Mouse (Mus musculus) frontal cortex, postnatal 14 days (tissue): ENCODE measurements at regions not wholly inside any gene's neighbourhood (a gene's known extent, or its start where the extent isn't known, plus 50 kb on each side); places are given as distances from the start of the nearest gene placed in this dataset.

Experiments
- DNase-seq, 2 experiments: peaks; one replicate each; pipeline ENCODE4 v3.0.0; 2022; ENCODE audit warnings: low spot score in 2 of 2

GRCm38 (mm10) chr15:59836631-59837030 lies 179.8 kb downstream of the 4933412E24Rik start:
- no peak for DNase-seq

GRCm38 (mm10) chr15:59833232-59833631 lies 183.2 kb downstream of the 4933412E24Rik start:
- no peak for DNase-seq

DNA sequence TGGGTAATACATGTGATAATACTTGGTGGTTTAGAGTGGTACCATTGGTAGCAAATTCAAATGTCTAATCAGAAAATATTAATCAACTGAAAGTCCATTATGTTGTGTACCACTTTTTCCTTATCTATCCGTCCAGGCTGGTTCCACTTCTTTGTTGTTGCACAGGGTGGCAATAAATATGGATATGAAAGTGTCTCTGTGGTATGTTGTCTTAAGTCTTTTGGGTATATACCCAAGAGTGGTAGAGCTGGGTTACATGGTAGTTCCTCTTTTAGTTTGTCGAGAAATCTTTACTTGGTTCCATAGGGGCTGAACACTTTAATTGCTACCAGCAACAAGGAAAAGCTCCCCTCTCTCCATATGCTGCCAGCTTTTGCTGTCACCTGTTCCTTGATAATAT lies 184.9 kb downstream of the 4933412E24Rik start:
- DNase-seq, result no peak

DNA sequence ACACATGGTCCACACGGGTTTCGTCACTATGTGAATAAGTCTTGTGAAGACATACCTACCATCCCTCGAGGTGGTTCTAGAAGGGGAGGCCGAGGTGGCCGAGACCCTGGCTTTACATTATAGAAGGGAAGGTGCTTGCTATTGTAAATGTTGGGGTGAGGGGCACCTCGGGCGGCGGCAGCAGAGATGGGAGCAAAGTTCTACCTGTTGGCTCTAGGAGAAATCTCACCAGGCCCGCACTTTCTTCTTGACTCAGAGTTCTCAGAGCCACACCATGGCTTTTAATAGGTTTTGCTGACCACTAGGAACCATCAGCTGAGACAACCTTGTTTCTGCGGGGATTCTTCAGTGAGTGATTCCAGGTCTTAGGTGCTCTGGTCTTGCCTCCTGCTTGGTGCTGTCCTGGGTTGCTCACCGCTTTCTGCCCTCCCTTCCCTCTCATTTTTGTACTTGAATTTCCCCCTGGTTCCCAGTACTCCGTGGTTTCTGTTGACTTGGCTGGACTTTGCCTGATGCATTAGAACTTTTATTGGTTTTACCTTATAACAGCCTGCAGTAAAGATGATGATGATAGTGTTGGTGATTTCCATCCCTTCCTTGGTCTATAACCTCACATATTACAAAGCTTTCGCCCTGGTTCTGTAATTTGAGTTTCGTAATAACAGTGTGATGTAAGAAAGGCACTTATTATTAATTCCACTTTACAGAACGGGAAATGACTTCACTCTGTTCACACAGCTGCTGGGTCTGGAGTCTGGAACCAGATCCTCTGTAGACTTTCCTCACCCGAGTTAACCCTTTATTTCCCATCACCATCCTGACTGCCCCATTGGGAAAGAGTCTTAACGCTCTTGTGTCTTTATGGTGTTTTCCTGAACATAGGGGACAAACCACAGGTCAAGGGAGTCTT lies 185.6 kb downstream of the 4933412E24Rik start:
- no peak for DNase-seq

DNA sequence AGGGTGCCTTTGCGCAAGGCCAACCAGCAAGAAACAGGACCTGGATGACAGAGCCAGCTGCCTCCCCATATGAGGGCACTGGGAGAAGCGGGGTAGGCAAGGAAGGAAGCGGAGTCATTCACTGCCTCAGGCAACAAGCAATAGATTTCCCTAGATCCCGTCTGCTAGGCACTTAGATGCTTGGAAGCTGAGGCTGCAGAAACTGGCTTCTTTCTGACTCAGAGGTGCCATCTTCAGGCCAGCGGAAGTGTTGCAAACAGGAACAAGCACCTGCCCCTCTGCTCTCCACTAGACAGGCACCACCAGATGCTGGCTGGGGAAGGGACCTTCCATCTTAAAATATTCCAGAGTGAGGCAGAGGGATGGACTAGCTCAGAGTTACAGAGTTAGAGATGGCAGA lies 188.0 kb downstream of the 4933412E24Rik start:
- DNase-seq, result peak; percentile 71 to 78

- no peak for DNase-seq
Measured at GRCm38 (mm10) chr15:59826164-59826950, 190.1 kb downstream of the 4933412E24Rik start.

GRCm38 (mm10) chr15:59823921-59824320 lies 192.5 kb downstream of the 4933412E24Rik start:
- DNase-seq, result no peak

- DNase-seq, result no peak
Measured at GRCm38 (mm10) chr15:59822995-59823681, 193.3 kb downstream of the 4933412E24Rik start.

DNA sequence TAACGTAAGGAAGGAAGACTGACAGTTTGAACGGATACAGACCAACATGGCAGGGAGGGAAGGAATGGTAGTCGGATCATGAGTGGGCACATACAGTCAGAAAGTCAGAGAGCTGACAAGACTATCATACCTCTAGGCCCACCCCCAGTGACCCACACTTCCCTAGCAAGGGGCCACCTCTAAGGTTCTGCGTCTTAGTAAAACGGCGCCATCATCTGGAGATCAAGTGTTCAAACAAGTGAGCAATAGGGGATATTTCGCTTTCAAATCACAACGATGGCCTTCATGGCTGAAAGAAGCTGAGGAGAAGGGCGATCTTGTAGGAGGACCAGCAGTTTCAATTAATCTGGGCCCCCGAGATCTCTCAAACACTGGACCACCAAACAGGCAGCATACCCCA lies 196.1 kb downstream of the 4933412E24Rik start:
- DNase-seq, result no peak

GRCm38 (mm10) chr15:59816031-59816430 lies 200.4 kb downstream of the 4933412E24Rik start:
- DNase-seq, result no peak

GRCm38 (mm10) chr15:59811566-59811965 lies 204.8 kb downstream of the 4933412E24Rik start:
- no peak for DNase-seq

DNA sequence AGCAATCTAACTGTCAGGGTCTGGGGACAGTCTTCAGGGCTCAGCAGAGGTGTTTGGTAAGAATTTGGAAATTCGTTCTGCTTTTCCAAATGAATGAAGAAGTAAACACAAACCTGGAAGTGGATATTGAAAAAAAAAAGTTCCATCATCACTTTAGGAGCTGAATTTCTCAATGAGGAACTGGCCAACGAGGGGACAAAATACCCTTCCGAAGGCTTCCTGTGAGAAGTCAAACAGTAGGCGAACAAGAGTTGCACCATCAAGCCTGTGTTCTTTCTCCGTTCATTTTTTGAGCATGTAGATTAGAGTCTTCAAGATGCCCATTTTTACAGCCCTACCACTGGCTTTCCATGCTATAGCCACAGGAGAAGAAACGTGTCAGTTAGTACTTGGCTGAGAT lies 207.1 kb downstream of the 4933412E24Rik start:
- no peak for DNase-seq

DNA sequence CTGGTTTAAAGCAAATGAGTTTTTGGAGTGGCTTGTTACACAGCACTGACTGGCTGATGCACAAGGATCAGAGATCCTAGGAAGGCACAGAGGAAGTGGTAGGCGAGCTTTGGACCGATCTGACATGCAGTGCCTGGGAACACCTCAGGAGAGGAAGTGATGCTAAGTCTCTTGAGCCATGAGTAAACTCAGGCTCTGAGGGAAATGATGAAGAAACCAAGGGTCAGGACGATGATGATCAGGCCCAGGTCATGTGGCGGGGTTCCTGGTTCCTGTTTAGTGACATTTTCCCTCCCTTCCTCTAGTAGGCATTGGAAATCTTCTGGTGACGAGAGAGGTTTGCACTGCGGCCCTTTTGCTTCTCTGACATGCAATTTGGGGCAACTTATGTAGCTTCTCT lies 208.7 kb downstream of the 4933412E24Rik start:
- DNase-seq, result no peak

DNA sequence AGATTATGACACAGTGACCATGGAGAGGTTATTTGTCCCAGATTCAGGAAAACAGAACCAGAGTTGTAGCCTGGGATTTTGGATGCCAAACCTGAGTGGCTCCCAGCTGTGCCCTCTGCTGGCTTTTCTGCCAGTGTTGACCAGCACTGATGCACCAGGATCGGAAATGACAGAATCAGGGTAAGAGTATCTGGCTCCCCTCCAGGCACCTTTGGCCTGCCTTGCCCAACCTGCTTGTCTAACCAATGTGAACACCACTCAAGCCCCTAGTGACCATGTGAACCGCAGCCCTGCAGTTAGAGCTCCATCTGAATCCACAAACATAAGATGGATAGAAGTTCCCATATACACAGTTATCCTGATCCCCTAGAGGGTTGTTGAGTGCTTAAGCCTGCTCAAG lies 210.6 kb downstream of the 4933412E24Rik start:
- DNase-seq, result no peak

DNA sequence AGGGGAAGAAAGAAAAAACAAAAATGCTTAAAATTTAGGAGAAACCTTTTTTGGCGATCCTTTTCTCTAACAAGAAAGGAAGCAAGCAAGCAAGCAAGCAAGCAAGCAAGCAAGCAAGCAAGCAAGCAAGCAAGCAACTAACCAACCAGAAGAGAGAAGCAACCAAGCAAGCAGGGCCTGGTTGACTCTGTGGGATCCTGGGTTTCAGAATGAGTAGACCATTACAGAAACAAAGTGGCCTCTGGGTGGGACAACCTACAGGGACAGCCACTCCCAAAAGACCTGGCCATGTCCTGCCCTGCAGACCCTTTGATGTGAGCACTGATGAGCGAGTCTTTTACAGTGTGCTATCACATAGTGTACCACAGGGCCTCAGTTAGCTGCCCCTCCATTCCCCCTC lies 211.6 kb downstream of the 4933412E24Rik start:
- no peak for DNase-seq

DNA sequence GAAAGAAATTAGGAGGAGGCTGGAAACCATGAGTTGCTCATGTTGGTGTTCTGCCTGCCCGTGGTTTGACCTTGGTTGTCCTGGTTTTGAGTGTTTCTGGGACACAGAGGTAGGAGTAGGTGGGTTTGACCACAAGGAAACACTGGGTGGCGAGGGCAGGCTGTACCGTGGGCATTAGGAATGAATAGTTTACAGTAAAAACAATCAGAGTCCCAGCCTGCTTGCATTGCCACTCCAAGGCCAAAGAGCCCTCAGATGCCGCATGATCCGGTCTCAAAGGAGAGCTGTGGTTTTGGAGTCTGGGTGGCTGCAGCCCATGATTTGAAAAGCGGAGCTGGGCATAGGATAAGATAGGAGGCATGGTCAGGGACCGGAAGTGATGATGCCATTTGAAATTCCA lies 212.0 kb downstream of the 4933412E24Rik start:
- DNase-seq, result no peak

- DNase-seq, result no peak
Measured at GRCm38 (mm10) chr15:59802276-59802675, 214.1 kb downstream of the 4933412E24Rik start.

DNA sequence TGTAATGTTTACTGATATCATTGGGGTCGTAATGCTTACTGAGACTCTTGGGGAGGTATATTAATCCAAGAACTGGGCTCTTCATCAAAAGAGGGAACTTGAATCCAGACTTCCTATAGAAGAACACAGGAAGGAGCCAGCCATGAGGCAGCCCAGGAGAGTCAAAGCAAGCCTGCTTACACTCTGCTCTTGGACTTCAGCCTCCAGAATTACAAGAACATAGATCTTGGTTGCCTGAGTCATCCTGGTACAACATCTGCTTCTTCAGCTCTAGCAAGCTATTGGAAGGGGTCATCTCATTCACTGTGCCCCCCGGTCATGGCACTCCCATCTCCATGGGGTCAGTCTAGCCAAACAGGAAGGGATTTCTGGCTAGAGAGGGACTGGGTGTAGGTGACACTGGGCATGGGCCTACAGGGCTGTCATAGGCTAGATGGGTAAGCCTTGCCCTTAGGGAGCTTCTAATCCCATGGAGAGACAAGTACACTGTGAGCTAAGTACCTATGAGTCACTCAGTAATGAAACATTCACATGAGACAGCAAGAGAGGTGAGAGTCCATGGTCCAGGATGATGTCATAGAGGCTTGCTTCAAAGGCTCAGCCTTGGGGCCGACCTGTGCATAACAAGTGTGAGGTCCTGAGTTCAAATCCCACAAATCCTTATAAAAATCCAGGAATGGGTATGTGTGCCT lies 217.1 kb downstream of the 4933412E24Rik start:
- no peak for DNase-seq

DNA sequence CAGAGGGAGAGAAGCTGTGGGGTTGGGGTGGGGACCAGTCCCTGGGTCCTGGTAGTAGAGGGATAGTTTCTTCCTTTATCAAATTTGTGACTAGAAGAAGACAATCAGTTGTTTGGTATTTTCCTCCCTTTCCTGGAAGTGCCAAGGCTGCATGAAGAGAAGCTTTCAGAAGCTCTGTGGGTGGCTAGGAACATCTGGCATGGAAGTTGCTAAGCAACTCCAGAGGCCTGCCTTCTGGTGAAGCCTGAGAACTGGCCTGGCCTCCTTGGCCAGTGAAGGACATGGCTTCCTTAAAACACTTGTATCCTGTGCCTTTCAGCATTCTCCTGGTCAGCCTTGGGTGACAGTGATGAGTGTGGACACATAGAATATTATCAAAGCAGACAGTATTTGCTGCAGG lies 217.9 kb downstream of the 4933412E24Rik start:
- no peak for DNase-seq

- DNase-seq, result peak in 1 of 2 experiments; percentile 29
Measured at GRCm38 (mm10) chr15:59795717-59796116, 220.7 kb downstream of the 4933412E24Rik start.

- DNase-seq, result no peak
Measured at GRCm38 (mm10) chr15:59794871-59795270, 221.5 kb downstream of the 4933412E24Rik start.
